Mouse (Mus musculus) MN1 (cell line): Measurements from ENCODE around the gene Itm2b.
A peak's percentile ranks its signal among the peaks of the same experiment; 100 is the strongest.

Experiments
- DNase-seq: peaks from one replicate; pipeline ENCODE4 v3.0.0-alpha.2; 2016; ENCODE audit warnings: low spot score

Itm2b gene

GRCm38 (mm10) chr14:73368221-73368620 lies 16.9 kb downstream of the Itm2b start:
- no peak for DNase-seq

GRCm38 (mm10) chr14:73366278-73366677 lies 18.8 kb downstream of the Itm2b start:
- no peak for DNase-seq

DNA sequence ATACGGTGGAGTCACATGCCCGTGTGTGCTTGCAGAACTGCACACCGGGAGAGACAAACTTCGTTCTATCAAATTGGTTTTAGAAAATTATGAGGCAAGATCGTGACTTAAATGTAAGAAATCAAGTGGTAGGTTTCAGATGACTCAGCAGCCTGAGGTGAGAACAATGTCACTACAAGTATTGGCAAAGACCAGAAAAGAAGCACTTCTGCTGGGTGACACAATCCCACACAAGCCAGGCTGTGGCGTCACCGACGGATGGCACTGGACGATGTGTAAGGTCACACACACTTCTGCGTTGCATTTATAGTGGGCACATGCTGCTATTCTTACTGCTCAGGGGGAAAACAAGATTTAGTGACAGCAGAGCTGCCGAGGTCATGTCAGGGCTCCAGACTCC lies 21.3 kb downstream of the Itm2b start:
- DNase-seq = no peak

DNA sequence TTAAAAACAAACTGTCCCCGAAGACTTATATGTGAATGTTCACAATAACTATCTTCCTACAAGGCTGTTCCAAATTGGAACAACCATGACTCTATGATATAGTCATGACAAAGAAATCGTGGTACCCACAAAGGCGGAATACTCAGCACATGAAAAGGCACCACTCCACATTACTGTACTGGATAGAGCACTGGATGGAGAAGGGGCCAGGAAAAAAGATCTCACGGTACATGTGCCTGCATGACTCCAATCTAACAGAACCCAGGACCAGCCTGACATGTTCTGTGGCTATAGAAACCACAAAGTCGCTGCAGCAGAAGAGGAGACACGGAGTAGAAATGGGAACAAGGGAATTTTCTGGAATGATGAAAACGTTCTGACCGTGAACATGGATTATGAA lies 30.4 kb downstream of the Itm2b start:
- no peak for DNase-seq

DNA sequence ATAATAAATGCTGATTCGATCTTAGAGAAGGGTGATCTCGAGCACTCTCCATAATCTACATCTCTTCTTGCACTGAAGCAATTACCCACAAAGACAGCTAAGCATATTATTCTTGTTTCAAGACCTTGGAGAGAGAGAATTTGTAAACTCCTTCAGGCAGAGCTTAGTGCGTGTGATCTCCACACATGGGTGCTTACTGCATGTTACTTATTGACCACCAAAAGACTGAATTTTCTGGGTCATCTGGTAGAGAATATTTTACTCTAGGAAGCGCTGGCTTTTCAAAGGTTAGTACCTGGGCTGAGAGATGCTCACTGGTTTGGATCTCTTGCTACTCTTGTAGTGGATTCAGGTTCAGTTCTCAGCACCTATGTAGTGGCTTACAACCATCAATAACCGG lies 34.0 kb downstream of the Itm2b start:
- no peak for DNase-seq

- no peak for DNase-seq
Observed at GRCm38 (mm10) chr14:73350029-73350428, 35.1 kb downstream of the Itm2b start.

- DNase-seq = no peak
Observed at GRCm38 (mm10) chr14:73349061-73349670, 35.9 kb downstream of the Itm2b start.

- no peak for DNase-seq
Observed at GRCm38 (mm10) chr14:73347302-73347701, 37.8 kb downstream of the Itm2b start.

DNA sequence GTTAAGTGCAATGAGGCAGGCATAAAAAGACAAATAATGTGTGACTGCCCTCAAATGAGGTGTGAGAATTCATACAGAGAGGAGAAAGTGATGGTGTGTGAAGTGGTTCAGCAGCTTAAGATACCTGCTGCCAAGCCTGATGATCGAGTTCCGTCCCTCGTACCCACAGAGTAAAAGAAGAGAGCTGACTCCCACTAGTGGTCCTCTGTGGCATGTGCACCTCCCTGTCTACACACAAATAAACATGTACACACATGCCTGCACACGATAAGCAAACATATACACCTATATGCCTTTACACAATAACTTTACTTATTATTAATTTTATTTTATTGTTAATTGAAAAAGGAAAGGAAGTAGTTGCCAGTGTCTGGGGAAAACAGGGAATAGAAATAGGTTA lies 39.5 kb downstream of the Itm2b start:
- no peak for DNase-seq

GRCm38 (mm10) chr14:73340051-73340755 lies 44.9 kb downstream of the Itm2b start:
- no peak for DNase-seq

DNA sequence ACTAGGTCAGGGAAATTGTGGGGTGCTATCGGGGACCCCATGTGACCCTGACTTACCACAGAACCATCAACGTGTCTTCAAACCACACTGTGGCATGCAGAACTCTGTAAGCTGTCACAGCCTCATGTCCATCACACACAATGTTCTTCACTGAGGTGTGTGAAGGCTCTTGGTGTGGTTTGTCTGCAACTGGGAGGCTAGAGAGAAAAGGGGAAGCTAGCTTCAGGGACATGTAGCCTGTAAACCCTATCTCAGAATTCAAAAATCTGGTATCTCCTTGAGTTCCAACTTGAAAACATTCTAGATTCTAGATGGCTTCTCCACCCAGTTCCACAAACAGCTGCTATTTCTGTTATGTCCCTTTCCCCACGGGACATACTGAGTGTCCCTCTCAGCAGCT lies 45.5 kb downstream of the Itm2b start:
- no peak for DNase-seq

DNA sequence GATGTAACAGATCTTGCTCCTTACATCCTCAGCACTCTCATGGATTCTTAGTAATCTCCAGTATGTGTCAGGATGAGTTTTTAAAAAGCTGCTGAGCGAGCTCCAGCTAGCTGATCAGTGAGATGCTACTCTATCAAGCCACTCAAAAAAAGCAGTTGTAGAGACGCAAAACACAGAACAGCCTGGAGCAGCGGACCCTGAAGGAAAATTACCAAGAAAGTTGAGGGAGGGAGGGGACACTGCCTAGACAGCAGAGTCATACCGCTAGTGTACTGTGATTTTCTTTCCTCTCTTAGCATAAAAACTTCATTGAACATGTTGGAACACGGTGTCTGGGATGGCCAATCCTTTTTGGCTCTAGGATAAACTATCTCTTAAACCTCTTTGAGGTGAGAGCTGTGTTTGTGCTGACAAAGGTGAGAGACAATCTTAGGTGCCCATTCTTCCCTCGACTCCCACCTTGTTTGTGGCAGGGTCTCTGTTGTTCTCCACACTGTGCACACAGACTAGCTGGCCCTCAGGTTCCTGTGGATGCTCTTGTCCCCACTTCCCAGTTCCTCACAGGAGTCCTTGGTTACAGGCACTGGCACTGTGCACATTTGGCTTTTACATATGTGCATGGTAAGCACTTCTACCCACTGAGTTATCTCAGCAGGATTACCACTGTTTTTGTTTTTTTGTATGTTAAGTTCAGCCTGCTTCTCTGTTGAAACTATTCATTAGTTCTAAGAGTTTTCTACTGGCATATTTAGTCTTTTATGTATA lies 48.6 kb downstream of the Itm2b start:
- no peak for DNase-seq

- DNase-seq = no peak
Observed at GRCm38 (mm10) chr14:73334926-73335805, 49.9 kb downstream of the Itm2b start.

DNA sequence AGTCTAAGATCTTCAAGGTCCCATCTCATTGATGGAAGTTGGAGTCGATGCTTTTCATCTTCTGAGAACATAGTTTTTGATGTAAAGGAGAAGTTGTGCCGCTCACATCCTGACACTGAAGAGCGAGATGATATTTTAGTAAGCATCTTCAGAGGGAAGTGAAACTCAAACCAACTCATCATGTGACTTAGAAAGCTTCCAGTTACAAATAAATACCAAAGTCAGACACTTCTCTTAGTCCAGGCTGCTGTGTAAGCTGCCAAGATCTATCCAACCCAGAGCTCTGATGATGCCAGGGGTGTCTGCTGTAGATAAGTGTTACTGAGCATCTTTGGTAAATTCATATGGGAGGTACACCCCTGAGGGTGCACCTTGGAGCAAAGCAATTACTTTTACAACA lies 51.2 kb downstream of the Itm2b start:
- no peak for DNase-seq

DNA sequence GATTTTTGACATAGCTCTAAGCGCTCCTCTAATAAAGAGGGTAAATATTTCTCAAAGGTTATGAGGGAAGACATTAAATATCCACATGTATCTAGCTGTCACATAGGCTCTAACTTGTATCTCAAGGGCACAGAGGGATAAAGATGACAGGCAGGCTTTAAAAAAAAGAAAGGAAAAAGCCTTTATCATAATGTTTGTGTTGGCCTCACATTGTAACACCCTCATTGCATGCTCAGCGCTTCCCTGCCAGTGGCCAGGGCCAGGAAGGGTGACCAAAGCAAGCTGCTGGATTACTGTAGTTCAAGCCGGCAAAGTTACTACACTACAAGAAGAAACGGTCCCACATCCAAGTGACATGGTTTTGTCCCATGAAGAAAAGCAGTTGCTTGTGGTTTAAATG lies 53.7 kb downstream of the Itm2b start:
- no peak for DNase-seq

- DNase-seq = no peak
Observed at GRCm38 (mm10) chr14:73329871-73330270, 55.2 kb downstream of the Itm2b start.

DNA sequence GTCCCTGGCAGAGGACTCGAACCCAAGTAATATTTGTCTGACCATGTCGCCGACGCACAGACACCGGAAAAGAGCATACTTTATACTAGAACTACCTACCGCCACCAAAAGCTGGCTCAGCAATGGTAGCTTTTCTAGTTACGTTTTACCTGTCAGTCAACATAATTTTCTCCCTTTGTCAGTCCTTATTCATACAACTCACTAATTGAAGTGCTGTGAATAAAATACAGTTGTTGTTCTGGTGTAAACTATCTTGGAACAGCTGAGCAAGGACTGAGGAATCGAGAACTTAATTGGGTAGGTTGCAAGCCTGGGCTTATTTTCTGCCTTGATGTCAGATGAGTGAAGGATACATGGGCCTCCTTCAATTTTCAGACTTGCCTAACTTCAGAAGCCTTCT lies 58.6 kb downstream of the Itm2b start:
- DNase-seq = no peak

DNA sequence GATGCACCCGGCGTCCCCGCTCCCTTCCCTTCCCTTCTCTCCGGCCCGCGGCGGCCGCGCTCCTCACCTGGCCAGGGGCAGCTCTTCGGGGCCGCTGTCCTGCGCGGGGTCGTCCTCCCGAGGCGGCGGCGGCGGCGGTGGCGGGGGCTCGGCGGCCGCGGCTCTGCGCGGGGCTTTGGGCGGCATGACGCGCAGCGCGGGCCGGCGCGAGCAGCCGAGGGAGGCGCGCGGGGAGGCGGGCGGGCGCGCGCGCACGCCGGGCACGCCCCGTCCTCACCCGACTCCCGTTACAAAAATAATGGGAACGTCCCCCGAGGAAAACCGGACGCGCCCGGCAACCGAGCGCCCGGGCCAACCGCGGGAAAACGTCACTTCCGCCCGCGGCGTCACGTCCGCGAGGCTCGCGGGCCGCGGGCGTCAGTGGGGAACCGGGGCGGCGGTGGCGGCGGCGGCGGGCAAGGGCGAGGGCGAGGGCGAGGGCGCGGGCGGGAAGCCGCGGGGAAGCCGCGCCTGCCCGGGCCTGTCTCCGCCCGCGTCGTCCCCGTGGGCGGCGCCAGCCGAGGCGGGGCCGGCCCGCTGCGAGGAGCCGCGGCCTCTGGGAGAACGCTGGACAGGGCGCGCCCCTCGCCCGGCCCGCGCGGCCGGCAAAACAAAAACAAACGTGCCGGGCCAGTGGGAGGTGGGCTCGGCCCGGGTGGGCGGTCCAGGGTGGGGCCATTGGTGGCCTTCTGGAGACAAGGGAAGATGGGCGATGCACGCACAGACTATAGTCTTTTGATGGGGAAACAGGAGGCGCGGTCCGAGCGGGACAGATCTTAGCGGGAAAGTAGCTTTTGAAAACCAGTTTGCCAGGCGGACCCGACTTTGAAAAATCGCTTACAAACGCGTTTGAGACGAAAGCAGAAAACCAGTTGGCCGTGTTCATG lies 59.4 kb downstream of the Itm2b start, which contains the start of gene Rb1:
Rb1 (minus strand) TSS at position 367 of the 926 bp plus-strand sequence.
- peak; percentile 85 for DNase-seq

- peak; percentile 53 for DNase-seq
Observed at GRCm38 (mm10) chr14:73324634-73325455, 60.2 kb downstream of the Itm2b start.

DNA sequence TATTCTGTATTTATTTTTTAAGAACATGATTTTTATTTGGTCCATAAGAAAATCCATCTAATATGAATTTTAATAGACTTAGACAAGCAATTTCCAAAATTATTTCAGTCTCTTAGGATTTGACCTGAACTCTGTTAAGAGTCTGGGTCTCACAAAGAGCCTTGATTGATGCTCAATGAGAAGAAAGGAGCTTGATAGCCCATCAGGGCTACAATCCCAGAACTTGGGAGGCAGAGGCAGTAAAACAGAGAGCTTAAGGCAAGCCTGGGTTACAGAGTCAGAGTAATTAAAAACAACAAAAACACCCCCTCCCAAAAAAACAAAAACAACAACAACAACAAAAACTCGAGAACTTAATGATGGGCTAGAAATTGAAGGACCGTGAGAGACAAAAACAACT lies 61.1 kb downstream of the Itm2b start:
- no peak for DNase-seq
